Mouse (Mus musculus) midbrain, postnatal 0 days (tissue): ENCODE measurements around the gene Epha1. TPM values are rescaled to one million over a fixed set of nuclear protein-coding genes. Genes with fewer than 3 reads are reported as not detected.

Experiments used
- ATAC-seq: fragments of 200-750 bp; cut with Nextera tagmentation; 2 replicates; pipeline ENCODE4 v1.8.0; 2017; ENCODE audit warnings: moderate number of reproducible peaks, mild to moderate bottlenecking, moderate TSS enrichment, moderate library complexity; ENCODE audit not compliant: low FRiP score
- DNase-seq: peaks from one replicate; pipeline ENCODE4 v3.0.0-alpha.2; 2015; ENCODE audit warnings: low spot score
- H3K27ac ChIP-seq: fragments of 300-500 bp; sonication (generic); 2 replicates; pipeline ENCODE4 v1.5.1; 2014; ENCODE audit warnings: low read depth, mild to moderate bottlenecking, low read length, mixed read lengths
- H3K27me3 ChIP-seq: fragments of 300-500 bp; sonication (generic); 2 replicates; pipeline ENCODE4 v1.6.1; 2014; ENCODE audit warnings: low read length, control low read depth, mixed read lengths; ENCODE audit not compliant: insufficient read depth
- H3K36me3 ChIP-seq: fragments of 300-500 bp; sonication (generic); 2 replicates; pipeline ENCODE4 v1.6.1; 2014; ENCODE audit warnings: low read length, control low read depth, mixed read lengths; ENCODE audit not compliant: insufficient read depth
- H3K4me1 ChIP-seq: fragments of 300-500 bp; sonication (generic); 2 replicates; pipeline ENCODE4 v1.6.1; 2014; ENCODE audit warnings: mild to moderate bottlenecking, control low read depth, antibody characterized with exemption, low read length, mixed read lengths; ENCODE audit not compliant: insufficient read depth
- H3K4me2 ChIP-seq: fragments of 300-500 bp; sonication (generic); 2 replicates; pipeline ENCODE4 v1.6.1; 2014; ENCODE audit warnings: low read depth, mild to moderate bottlenecking, low read length, mixed read lengths; ENCODE audit not compliant: poor library complexity, severe bottlenecking
- H3K4me3 ChIP-seq: fragments of 300-500 bp; sonication (generic); 2 replicates; pipeline ENCODE4 v1.5.1; 2014; ENCODE audit warnings: low read depth, mild to moderate bottlenecking, low read length, moderate library complexity
- H3K9ac ChIP-seq: fragments of 300-500 bp; sonication (generic); replicated peaks from 2 replicates; pipeline ENCODE4 v1.6.1; 2014; ENCODE audit warnings: mild to moderate bottlenecking, low read length, moderate library complexity, mixed read lengths; ENCODE audit not compliant: poor library complexity, severe bottlenecking
- H3K9me3 ChIP-seq: fragments of 300-500 bp; sonication (generic); 2 replicates; pipeline ENCODE4 v1.6.1; 2016; ENCODE audit warnings: low read length, control low read depth
- CTCF ChIP-seq: IDR thresholded peaks from 2 replicates; pipeline ENCODE4 v1.5.1; 2016; ENCODE audit warnings: antibody characterized with exemption, mild to moderate bottlenecking
- WGBS: fragments of 180-500 bp; shearing (Covaris S2); extraction: QIAGEN DNeasy Blood & Tissue Kit; methylation state at CpG from one replicate; pipeline ENCODE4 v1.1.7; 2014; 5-methylcytosine and 5-hydroxymethylcytosine counted together
- polyA plus RNA-seq: library from polyadenylated mRNA; unstranded; fragments of >200 nt; fragmentation: Nextera tagmentation; extraction: Ambion mirVana; gene quantifications from 2 replicates; pipeline ENCODE4 v1.2.1, GENCODE M21; 2015
- total RNA-seq: library from RNA; depleted of rRNA; stranded (reverse); fragments of >200 nt; gene quantifications from 2 replicates; pipeline ENCODE4 v1.2.3, GENCODE M21; 2014

The Epha1 gene
- total and polyA plus RNA-seq, 2 experiments from 2014 or later: 0.58 to 0.71 TPM

DNA sequence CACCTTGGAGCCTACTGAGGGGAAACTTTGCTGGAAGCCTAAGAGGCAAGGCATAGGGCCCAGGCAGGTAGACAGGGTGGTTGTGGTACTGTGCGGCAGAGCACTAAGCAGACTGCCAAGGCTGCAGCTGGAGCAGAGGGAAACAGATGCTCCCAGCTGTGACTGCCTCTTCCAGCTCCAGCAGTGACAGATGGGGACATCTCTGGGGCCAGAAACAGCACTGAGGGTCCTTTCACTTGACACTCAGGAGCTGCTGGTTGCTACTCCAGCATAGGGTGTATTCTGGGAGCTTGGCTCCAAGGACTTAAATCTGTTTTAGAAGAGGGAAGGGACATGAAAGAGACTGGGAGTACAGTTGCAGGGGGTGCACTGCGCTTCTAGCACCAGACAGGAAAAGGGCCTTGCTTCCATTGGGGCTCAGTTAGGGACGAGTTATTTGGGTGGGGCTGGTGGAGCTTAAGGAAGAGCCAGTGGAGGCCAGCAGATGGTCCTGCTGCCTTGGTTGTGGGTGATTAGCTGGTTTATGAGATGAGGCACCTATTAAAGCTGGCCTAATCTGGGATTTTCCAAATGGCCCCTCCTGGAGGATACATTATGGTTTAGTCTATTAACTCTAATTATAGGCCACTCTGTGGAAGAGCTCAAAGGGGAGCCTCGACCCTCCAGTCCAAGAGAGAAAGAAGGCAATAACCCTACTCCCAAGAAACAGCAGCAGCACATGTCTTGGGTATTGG, 2.3 kb downstream of the Epha1 start:
- Histone ChIP-seq H3K27ac (no peak overlapping the region), H3K9ac (no peak overlapping the region), H3K27me3 (0 out of 2 replicates have a peak, but pooled peaks cover 4% of the 10 kb centered on the region), H3K4me3 (no peak overlapping the region), H3K4me1 (peaks cover 4% of the 10 kb centered on the region; the same call in 1 of the 2 replicates), H3K9me3 (no peaks in the 10 kb centered on the region), H3K36me3 (no peaks in the 10 kb centered on the region), H3K4me2 (no peak overlapping the region)
- ATAC-seq (no peak), DNase-seq (no peak)
- no peak for TF ChIP-seq CTCF
- WGBS: 52% methylated on average over 4 of the region's 4 CpGs

DNA sequence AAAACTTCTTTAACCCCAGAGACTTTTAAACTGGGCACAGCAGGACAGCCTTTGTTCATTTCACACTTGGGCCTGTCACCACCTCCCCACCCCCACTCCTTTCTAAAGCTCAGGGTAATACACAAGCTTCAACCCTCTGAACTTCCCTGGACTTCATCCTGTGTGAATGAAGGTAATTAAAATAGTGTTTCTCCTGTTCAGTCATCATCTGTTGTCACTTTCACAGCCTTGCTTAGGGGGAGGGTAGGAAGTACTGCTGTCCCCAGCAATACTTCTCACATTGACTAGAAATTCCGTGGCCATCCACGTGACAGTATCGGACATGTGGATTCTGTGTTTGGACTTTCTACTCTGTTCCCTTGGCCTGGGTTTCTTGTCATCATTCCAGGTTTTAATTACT, 3.2 kb downstream of the Epha1 start:
- H3K27me3 ChIP-seq: 0 out of 2 replicates have a peak, but pooled peaks cover 4% of the 10 kb centered on the region
- TF ChIP-seq CTCF: no peak
- no peaks in the 10 kb centered on the region for H3K9me3 ChIP-seq
- DNase-seq (no peak), ATAC-seq (no peak)
- 12% methylated on average over 3 of the region's 3 CpGs for WGBS
- no peak overlapping the region for H3K4me3 ChIP-seq
- H3K36me3 ChIP-seq: no peaks in the 10 kb centered on the region
- H3K4me2 ChIP-seq: no peak overlapping the region
- no peak overlapping the region for H3K9ac ChIP-seq
- H3K27ac ChIP-seq: no peak overlapping the region
- peaks cover 4% of the 10 kb centered on the region; the same call in 1 of the 2 replicates for H3K4me1 ChIP-seq

DNA sequence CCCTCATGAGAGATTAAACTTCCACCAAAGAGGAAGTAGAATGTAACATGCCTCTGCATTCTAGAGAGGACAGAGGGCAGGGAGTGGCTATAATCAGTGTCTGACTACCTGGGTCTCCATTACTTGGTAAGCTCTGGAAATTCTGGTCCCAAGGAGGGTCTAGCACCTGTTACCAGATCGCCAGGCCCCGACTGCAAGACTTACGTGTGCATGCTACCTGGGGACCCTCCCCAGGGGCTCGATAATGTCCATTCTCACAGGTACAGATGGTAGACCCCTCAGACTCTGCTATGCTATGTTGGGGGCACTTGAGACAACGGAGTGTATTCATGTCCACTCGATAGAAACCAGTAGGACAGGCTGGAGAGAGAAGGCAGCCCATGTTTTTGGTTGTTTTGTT, 7.9 kb downstream of the Epha1 start:
- Histone ChIP-seq H3K27me3 (no peaks in the 10 kb centered on the region), H3K9ac (no peak overlapping the region), H3K4me2 (no peak overlapping the region), H3K4me1 (0 out of 2 replicates have a peak, but pooled peaks cover 2% of the 10 kb centered on the region), H3K27ac (no peak overlapping the region), H3K9me3 (no peaks in the 10 kb centered on the region), H3K36me3 (no peaks in the 10 kb centered on the region), H3K4me3 (no peak overlapping the region)
- WGBS: 96% methylated on average over 6 of the region's 6 CpGs
- DNase-seq (no peak), ATAC-seq (no peak)
- no peak for TF ChIP-seq CTCF

DNA sequence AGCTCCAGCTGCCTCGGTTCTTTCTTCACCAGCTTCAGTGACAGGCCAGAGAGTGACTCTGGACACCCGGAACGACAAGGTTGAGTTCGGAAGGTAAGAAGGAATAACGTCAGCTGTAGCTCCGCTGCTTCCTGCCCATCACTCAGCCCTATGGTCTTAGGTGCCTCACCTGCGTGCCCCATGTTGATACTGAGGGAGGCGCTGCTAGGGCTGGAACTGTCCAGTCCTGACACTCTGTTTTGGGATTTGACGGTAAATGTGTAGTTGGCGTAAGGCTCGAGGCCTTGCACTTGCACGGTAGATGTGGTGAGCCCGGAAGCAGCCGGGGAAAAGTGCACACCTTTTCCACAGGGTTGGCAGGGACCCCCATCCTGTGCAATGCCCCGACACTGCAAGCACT, 8.5 kb downstream of the Epha1 start:
- no peak for DNase-seq
- WGBS: 92% methylated on average over 15 of the region's 15 CpGs
- no peaks in the 10 kb centered on the region for H3K9me3 ChIP-seq
- H3K27me3 ChIP-seq: no peaks in the 10 kb centered on the region
- H3K4me2 ChIP-seq: no peak overlapping the region
- no peak for ATAC-seq
- 0 out of 2 replicates have a peak, but pooled peaks cover 3% of the 10 kb centered on the region for H3K36me3 ChIP-seq
- 0 out of 2 replicates have a peak, but pooled peaks cover 2% of the 10 kb centered on the region for H3K4me1 ChIP-seq
- no peak overlapping the region for H3K9ac ChIP-seq
- no peak overlapping the region for H3K4me3 ChIP-seq
- no peak for TF ChIP-seq CTCF
- no peak overlapping the region for H3K27ac ChIP-seq

DNA sequence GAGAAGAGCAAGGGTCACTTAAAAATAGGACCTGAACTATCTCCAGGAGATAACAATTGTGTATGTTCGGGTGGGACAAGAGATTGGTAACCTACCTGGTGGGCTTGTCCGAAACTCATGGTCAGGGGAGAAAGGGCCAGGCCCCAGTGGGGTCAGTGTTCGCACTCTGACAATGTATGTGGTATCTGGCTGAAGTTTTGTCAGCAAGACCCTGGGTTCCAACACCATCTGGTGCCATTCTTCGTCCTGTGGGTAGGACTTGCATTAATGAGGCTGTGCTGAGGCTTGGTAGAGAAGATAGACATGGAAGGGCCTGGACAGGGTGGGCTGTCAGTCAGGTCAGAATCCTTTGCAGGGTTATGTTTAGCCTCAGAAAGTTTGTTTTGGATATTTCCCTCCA, 9.0 kb downstream of the Epha1 start:
- Histone ChIP-seq H3K4me3 (no peak overlapping the region), H3K36me3 (peaks cover 8% of the 10 kb centered on the region), H3K4me1 (0 out of 2 replicates have a peak, but pooled peaks cover 2% of the 10 kb centered on the region), H3K9me3 (no peaks in the 10 kb centered on the region), H3K9ac (no peak overlapping the region), H3K27me3 (no peaks in the 10 kb centered on the region), H3K4me2 (no peak overlapping the region), H3K27ac (no peak overlapping the region)
- DNase-seq: no peak
- 87% methylated on average over 4 of the region's 4 CpGs for WGBS
- ATAC-seq: no peak
- no peak for TF ChIP-seq CTCF

DNA sequence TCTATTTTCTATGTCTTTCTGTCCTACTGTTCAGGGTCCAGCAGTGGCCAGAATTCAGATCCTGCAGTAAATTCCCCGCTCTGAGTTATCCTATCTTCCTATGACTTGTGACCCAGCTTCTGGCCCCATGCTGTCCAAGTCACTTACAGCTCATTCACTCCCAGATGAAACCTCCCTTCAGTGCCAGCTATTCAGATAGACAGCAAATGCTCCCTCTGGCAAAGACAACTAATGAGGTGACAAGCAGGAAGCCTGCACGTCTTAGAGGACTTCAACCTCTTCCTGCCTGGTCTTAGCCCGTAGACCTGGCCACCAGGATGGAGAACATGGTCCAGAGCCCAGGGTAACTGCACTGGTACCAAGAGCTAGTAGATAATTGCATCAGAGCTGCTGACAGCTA, 10.1 kb downstream of the Epha1 start:
- H3K4me2 ChIP-seq: no peak overlapping the region
- DNase-seq (no peak), ATAC-seq (no peak; the same call in 1 of the 2 replicates)
- no peaks in the 10 kb centered on the region for H3K9me3 ChIP-seq
- H3K4me1 ChIP-seq: 0 out of 2 replicates have a peak, but pooled peaks cover 2% of the 10 kb centered on the region
- 55% methylated on average over 3 of the region's 3 CpGs for WGBS
- H3K27ac ChIP-seq: no peak overlapping the region
- peaks cover 14% of the 10 kb centered on the region for H3K36me3 ChIP-seq
- TF ChIP-seq CTCF: no peak
- H3K4me3 ChIP-seq: no peak overlapping the region
- no peak overlapping the region for H3K9ac ChIP-seq
- no peaks in the 10 kb centered on the region for H3K27me3 ChIP-seq
